Mouse (Mus musculus): ENCODE data around the gene Tmem123.
A peak's percentile ranks its signal among the peaks of the same experiment; 100 is the strongest.

Tmem123 gene

DNA sequence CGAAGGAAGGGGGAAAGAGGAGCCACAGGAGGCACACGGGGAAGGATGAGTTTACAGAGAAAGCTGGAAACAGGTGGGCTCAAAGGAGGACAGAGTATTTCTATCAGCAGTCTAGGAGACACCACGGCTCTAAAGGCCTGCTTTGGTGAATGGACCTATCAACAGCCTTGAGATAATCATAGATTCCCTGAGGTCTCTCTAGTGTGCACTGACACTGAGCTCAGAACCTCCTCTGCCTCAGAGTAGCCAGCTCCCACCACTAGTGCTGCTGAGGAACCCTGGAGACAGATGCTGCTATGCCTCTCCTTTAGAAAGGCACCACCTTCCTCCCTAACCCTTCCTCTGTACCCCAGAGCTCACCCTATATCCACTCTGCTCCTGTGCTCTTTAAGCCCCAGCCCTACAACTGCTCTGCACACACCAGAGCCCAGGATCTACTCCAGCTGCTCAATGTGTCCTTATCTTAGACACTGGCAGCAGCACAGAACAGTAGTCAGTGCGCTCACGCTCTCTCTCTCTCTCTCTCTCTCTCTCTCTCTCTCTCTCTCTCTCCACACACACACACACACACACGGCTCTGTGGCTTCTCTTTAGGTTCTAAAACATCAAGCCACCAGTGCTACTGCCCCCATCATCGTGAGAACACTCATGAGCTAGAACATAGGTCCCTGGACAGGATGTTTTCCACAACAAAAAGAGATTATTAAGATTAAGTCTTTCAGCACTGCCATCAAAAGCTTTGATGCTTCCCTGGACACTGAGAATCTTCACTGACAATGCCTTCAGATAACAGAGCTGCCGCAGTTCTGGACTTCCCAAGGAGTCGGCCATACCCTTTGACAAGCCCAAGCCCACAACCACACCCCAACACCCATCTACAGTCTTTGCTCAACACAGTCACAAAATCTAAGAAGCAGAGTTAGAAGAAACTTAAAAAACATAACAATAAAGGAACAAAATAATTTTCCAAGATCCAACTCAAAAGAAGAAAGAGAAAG lies 66.0 kb downstream of the Tmem123 start:
- DNase-seq, result no peak

DNA sequence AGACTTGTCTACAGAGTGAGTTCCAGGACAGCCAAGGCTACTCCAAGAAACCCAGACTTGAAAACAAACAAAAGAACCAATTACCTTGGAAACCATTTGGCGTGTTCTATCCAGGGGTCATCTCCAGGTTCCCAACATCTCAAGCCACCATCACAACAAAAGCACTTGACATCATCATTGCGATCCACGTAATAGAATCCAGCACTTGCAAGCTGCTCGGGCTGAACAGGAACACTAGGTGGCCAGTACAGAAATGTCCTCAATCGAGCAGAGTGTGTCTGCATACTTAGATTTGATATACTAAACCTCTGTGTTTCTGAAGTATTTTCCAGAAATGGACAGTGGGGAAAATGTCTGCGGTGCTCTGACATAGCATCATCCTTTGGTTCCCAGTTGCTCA lies 69.6 kb downstream of the Tmem123 start:
- no peak for DNase-seq

DNA sequence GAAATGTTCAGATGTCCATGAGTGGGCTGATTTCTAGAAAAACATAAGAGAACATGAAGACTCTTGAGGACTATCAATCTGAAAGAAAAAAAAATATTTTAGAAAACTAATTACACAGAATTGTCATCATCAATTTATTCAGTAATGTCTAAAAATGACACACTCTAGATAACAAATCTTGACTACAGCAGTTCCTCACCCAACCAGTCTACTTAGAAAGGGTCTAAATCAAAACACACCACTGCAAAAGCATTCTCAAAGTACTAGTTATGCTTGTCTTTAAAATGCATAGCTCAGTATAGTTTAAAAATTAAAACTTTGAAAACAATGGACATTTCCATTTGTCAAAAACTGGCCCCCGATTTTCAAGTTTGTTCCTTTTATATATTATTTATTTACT lies 71.5 kb downstream of the Tmem123 start:
- DNase-seq, result no peak

DNA sequence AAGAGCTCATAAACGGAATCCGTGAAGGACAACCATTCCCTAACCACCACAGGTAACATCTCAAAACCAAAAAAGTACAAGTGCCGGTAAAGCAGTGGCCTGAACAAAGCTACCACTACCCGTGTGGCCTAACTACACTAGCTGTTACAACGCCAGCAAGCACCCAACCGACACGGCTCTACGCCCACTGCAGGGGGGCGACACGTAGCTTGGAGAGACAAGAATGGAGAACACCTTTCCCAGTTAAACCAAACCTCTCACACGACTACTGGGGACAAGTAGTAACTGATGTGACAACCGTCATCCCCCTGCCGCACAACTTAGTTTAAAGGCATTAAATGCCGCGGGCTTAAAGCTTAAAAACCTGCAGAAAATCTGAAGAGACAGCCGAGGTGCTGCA lies 72.5 kb downstream of the Tmem123 start:
- DNase-seq, result peak; percentile 55

DNA sequence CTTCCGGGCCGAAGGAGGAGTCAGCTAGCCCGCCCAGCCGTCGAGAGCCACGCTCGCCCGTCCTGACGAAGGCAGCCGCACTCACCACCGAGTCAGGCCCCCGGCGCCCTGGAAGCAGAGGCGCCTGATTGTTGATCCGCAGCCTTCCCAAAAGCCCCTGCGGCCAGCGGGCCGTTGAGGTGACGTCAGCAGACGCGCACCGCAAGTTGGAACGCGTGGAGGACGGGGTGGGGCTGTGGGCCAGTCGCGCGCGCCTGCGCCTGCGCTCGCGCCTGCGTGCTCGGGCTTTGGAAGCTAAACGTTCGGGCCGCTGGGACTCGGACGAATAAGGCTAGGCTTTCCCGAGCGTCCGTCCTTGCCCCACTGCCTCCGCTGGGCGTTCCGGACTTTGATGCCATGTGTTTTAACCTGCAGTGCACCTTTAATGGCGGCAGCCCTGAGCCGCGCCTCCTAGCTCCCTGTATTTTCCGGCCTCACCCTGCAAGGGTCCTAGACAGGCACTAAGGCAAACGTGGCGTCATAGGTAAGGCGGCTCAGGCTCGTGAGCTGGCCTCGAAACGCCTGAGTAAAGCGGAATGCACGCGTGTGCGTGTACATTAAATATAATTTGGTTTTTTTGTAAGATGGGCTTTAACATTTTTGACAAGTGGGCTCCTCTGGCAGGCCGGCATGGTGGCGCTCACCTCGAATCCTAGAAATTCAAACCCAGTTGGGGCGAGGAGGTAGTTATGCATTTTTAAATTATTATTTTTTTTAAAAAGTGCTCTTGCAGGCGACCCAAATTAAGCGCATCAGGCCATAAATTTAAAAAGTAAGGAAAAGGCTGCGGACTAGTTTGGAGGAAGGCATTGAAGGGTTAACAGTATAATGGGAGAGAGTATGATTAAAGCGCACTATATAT lies 73.3 kb downstream of the Tmem123 start, which contains the start of gene Birc2:
Gene Birc2, minus strand, starts transcription at position 160 of the 901 bp plus-strand sequence.
- peak; percentile 94 for DNase-seq

DNA sequence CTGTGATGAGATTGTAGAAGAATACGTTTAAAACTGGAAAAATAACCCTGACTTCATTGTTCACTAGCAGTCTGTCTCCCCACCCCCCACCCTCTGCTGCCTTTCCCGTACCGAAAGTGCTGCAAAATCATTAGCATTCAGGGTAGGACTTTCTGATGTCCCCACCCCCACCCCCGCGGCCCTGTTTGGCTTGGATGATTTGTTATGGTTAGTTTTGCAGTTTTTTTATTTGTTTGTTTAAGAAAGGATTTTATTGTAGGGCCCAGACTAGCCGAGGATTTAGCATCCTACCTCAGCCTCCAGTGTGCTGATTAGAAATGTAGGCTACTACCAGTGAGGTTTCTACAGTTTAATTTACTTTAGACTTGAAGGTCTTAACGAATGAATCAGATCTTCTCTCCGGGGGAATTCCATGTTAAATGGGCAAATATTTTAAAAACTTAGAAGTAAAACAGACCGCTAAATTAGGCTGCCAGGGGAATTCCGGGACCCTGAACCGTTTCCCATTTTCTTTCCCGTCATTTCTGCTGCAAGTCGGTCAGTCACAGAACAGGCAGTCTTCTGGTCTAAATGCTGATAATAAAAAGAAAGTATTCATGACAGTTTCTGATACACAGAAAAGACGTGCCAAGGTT lies 74.1 kb downstream of the Tmem123 start:
- DNase-seq, result peak; percentile 25

DNA sequence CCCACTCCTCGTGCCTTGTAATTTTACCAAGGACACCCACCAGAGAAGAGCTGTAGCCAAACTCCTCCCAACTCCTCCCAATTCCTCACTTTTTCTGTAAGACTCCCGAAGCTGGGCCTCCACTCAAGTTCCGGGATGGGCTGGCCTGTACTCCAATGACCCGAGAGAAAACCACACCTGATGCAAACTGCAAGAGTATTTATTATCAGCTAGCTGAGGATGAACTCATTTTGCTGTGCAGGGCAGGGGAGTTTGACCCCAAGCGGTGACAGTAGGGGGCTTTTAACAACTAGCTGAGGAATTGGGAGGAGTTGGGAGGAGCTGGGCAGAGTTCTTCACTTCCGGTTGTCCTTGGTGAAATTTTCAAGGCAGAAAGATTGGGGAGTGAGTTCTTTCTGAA lies 77.4 kb downstream of the Tmem123 start:
- no peak for DNase-seq

Data from cerebellum, adult 8-10 months (tissue).